Mouse (Mus musculus) gastrocnemius, adult 8-10 months (tissue): Measurements from ENCODE around the gene Shisa2. TPM values are rescaled to one million over a fixed set of nuclear protein-coding genes. Genes with fewer than 3 reads are reported as not detected.
A peak's percentile ranks its signal among the peaks of the same experiment; 100 is the strongest.

Experiments used
- DNase-seq, 2 experiments: peaks; one replicate each; pipeline ENCODE4 v3.0.0; 2022; ENCODE audit warnings: low spot score in 2 of 2
- total RNA-seq, 4 experiments: library from RNA; stranded (reverse); gene quantifications; 2 replicates each; pipeline ENCODE4 v1.2.4; 2022

The Shisa2 gene
- total RNA-seq, 4 experiments from 2014 or later = 52.7 to 80.1 (median 76.0) TPM

DNA sequence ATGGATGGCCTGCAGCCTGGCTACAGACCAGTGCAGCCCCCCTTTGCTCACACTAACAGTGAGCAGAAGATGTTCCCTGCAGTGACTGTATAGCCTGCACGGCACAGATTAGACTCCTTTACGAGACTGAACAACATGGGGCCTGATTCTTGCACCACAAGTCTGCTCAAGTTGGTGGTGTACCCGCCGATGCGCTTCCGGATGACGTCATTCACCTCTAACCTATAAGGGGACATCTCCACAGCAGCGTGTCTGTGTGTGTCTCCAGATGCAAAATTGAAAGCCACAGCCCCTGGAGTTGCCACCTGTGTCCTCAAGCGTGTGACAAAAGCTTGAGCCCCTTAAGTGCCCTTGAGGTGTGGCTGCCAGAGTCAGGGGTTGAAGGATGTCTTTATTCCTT, 5.0 kb downstream of the Shisa2 start:
- no peak for DNase-seq

DNA sequence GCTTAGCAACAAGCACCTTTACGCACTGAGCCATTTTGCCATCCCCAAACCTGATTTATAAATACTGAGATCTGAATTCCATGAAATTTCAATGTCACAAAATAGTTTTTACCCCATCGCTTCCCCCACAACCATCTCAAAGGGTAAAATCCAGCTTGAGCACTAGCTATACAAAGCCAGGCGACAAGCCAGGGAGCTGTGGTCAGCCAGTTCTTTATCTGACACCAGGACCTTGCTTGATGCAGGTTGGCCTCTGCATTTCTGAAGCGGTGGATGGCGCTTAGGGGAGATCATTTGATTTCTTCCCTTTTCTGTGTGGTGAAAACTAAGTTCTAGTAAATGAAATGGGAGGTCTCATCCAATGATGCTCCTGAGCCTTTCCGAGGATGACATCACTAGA, 7.0 kb downstream of the Shisa2 start:
- DNase-seq = no peak

DNA sequence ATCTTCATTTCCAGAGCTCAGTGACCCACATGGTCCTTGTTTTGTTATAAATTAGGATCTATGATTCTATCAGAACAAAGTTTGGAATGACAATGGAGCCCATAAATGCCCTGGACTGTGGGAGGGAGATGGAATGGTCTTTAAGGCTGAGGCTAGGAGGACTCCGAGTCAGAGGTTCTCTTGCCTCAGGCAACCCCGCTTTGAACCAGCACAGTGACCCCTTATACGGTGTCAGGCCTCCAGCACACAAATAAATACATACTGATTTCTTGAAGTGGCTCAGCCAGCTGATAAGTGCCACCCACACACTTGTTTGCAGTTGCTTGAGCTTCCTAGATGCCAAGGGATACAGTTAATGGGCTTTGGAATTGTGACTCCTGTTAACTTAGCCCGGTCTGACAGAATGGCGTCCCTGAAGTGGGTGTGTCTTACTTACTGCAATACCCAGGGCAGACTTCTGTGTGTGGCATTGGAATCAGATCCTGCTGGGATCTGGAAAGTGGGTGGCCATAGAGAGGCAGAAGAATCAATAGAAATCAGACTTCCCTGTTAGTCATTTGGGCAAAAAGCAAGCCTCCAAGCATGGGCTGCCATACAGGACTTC, 8.3 kb downstream of the Shisa2 start:
- DNase-seq = no peak

DNA sequence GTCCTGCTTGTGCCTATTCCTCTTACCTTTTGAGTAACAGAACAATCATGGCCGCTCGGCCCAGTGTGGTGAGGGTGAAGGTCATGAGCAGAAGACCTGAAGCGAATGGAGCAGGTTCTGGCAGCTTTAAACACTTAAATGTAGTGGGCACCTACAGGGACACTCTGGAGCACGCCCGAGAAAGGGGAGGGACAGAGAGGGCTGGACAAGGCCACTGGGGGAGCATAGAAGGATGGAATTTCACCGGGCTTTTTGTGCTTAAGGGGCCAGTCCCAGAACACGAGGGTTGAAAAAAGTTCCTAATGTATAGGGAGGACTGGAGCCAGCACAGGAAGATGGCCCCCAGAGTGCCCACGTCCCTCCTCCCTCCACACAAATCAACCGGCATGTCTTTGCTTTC, 8.9 kb downstream of the Shisa2 start:
- no peak for DNase-seq

DNA sequence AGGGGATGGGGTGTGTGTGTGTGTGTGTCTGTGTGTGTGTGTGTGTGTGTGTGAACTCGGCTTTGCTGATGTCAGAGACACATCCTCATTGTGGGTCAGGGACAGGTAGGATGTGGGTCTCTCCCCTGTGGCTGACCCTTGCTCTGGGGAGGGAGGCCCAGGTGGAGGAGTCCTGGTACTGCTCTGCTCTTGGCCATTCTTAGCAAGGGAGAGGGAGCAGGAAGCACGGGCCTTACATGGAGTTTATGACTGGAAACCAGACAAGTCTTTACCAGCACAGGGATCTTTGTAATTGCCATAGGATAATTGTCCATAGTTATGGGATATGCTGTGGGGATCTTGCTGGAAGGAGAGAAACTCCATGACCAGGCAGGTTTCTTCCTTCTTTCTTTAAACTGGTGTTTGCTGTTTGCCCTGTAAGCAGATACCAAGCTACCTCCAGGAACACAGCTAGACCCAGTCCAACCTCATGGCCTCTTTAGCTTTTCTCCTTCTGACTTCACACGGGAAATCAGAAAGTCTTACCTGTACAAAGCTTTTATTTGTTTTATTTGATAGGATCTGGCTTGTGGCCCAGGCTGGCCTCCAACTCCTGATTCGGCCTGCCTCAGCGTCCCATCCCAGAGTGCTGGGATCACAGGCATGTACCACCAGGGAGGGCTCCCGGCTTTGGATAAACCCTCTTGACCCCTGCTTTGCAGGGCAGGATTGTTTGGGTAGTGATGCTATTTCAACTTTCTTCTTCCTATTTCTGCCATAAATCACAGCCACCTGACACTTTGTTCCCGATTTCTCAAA, 14.0 kb downstream of the Shisa2 start:
- DNase-seq = no peak

DNA sequence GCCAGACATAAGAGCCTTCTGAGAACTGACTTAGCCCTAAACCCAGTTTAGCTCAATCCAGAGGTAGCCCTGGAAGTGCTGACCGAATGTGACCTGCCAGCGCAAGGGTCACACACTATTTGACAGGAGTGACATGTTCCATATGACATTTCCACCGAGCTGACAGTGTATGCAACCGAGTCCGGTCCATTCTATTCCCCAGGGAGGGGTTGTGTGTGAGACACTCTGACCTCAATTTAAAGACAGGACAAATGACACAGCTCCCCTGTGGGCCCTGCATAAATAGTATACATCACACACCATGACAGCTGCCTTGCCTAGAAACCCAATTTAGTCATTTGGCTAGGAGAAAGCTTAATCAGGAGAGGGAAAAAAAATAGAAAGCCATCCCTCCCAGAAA, 16.7 kb downstream of the Shisa2 start:
- no peak for DNase-seq

DNA sequence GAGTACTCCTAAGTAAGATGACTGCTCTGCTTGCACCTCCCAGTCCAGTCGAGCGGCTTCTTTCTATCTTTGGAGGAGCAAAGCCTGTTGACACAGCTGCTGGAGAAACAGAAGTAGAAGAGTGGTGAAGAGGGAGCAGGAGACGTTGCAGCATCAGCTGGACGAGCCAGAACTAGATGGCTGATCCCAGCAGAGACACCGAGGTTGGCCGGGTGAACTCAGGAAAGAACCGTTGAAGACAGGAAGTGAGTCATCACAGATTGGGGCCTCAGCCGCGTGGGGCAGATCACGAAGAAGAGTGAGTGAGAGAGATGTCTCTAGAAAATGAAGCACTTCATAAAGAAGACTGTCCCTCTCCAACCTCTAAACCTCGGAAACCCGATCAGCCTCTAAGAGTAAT, 18.5 kb downstream of the Shisa2 start:
- no peak for DNase-seq

DNA sequence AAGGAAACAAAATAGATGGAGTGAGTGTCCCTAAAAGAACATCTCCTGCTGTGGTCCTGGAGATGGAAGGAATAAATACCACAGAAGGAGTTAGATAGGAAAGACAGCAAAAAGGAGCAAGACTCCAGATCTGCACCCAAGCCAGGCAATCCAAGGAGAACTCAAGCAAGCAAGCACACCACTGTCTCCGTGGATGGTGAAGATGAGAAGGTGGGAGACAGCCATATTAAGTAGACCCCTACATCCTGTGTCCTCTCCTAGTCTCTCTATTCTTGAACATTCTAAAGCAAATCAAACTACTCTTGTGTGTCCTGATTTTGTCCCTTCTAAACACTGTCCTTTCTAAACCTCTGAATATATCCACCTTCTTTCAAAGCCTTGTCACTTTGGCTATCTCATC, 19.1 kb downstream of the Shisa2 start:
- DNase-seq = no peak

DNA sequence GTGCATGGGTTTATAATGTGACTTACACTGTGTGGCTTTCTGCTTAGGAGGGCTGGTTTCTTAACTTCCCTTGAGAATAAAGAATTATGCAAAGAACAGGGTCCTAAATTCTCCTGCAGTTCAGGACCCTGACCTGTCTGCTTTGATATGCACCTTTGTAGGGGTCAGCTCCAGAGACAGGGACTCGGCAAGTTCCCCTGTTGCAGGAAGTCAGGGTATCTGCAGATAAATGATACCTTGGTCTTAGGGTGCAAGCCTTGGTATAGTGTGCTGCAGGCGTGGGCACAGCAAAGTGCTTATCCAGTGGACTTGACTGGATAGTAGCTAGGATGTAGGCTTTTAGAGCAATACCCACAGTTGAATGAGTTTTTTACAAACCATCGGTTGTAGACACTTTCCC, 19.8 kb downstream of the Shisa2 start:
- no peak for DNase-seq

DNA sequence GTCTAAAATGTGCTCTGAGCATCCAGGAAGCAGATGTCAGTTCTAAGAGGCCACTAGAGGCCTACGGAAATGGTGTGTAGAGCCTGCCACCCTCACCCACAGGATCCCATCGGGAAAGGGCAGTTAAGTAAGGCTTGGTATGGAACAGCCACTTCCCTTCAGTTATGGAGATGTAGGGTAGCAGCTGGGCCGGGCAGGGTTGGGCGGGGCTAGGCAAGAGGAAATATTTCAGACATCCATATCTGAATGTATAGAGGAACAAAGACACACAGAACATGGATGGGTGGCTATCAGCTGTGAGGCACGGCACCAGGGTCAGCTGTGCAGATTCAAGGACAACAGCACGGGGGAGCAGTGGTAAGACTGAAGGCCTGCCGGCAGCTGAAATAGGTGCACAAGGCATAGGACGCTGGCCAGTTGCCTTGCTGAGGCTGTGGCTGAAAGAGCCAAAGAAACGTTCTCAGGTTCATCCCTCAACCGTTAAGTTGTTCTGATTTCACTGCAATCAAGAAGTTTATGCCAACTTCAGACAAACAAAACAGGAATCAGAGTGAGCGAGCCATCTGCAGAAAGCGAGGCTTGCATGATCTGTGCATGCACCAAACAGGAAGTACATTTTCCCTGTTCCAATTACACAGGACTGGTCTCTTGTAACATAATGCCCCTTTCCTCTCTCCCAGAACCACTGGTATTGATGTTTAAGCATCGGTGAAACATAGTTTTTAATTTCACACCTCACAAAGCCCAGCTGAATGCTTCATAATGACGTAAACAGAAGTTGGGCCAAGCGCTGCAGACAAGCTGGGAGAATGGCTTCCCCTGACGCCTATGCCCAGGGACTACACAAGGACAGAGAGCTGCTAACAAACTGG, 22.0 kb downstream of the Shisa2 start:
- DNase-seq = no peak

DNA sequence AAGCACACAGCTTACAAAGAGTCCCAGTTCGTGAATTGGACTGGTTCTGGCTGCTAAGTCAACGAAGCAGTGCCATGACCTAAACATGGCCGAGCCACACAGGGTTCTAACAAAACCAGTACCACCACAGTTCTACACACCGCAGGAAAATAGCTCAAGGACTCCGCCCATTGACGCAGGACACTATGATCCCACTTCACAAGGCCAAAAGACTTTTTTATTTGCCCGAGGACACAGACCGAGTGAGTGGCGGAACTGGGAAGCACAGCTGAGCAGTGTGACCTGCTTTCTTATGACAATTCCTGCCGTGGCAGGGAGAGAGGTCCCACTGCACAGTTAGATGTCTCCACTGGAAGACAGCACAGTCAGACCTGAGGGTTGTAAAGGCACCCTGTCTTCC, 23.5 kb downstream of the Shisa2 start:
- no peak for DNase-seq

DNA sequence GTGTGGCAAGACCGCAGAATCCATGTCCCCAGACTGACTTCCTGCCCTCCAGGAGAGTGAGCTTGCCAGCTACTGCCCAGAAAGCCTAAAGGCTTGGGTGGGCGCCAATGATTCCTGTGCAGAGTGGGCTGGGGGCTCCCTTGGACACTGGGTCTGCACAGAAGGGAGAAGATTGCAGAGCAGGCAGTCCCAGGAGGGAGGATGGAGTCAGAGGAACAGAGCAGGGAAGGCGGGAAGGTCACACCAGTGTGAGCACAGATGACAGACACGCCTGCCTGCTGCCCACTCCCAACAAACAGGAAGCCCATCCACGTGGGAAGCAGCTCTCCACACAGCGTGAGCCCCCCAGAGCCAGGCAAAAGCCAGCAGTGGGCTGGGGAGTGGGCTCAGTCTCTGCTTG, 24.2 kb downstream of the Shisa2 start:
- DNase-seq = no peak

DNA sequence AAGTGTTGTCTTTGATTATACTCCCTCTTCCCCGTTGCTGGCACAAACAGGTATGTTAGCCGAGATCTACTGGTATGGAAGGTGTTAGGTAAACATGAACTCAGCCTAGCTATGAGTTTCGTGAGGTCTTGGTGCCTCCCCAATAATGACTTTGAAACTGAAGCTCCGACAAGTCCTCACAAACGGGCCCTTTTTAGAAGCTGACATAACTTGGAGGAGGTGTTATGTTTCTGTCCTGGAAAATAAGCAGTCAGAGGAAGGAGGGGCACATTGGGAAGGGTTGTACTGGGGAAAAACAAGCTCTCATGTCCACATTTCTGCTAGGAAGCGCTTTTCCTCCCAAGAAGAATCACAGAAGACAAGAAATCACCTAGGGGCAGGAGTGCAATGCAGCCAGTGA, 31.5 kb downstream of the Shisa2 start:
- peak in 1 of 2 experiments; percentile 17 for DNase-seq

DNA sequence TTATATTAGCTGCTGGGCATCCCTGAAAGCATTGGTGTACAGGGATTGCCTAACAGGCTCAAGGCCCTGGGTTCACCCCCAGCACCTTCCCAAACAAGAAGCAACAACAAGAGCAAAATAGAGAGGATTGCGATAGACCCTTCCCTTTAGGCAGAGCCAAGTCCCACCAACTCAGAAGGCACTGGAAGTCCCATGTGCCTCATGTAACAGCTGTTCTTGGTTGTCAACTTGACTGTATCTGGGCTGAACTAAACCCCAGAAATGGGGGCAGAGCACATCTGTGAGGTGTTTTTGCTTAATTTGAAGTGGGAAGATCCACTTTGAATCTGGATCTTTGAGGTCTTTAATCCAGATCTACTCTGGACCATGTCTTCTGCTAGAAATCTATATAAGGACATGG, 32.0 kb downstream of the Shisa2 start:
- DNase-seq = no peak

DNA sequence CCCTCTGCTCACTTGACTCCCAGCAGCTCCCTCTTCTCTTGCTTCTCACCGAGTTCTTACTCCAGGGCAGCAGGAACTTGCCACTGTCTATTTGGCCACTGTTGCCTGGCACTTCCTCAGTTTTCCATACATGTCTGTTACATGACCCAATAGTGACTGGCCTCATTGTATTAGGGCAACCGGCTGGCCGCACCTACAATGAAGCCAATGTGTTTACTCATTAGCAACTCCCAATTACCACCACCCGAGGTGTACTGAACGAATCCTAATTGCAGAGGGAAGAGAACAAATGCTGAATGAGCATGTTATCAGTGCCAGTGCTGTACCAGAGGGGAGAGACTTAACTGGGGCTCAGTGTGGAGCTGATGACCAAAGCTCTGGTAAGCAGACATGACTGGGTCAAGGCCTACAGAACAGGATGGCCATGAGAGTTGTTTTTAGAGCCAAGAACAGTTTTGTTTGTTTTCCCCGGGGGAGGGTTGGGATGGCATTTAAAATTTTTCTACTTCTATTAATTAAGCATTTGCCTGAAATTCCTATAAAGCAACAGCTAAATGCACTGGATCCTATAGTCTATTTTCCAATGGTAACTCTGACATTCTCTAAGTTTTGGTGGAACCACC, 47.9 kb downstream of the Shisa2 start:
- no peak for DNase-seq

DNA sequence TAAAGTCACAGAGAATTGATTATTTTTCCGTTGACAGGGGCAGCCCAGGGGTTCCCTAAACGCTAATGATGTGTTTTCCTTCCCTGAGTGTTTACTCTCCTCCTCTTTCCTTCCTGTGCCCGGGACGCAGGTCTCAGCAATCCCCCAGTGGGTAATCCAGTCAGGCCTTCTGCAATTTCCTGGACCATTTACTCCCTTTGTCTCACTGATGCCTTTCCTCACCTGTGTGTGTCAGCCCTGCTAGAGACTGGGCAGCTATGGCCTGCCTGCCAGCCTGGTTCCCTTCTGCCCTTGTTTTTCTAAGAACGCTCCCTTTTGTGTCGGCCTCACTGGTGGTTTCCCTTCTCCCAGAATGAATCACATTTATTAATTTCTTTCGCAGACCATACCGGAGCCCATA, 49.4 kb downstream of the Shisa2 start:
- DNase-seq = no peak

DNA sequence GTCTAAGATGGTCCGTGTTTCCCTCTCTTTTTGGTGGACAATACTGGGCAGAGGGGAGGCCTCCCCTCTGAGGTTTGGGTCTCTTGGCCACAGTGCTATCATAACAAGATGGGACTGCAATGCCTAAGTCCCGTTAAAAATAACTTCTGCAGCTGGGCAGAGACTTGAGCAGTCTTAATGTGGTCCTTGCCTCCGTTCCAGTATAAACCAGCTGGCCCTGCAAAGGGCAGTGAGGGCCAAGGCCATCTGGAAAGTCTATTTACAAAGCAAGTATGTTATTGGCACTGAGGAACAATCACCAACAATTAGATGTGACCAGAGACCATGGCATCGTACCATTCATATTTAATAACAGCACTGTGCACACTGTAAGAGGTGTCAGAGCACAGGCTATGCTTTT, 50.2 kb downstream of the Shisa2 start:
- peak in 1 of 2 experiments; percentile 25 for DNase-seq

DNA sequence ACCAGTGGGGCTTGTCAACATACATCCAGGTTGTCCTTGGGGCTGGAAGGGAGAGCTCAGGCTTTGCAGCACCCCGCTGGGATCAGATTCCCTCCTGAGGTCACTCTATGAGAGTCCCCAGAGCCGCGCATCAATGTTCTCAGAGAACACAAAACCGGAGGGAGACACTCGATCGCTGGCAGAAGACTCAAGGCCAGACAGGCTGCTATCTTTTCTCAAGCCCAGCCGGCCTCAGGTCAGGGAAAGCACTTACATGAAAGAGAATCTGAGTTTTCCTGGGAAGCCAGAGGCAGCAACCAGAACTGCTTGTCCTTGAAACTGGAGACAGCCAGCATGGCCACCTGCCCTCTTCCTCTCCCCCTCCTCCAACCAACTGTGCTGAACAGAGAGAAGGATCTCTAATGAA, 52.5 kb downstream of the Shisa2 start:
- peak; percentile 63 to 66 for DNase-seq
